Mouse (Mus musculus) midbrain, embryonic 13.5 days (tissue): ENCODE measurements at regions not wholly inside any gene's neighbourhood (a gene's known extent, or its start where the extent isn't known, plus 50 kb on each side); places are given as distances from the start of the nearest gene placed in this dataset.

Source experiments
- ATAC-seq: fragments of 200-750 bp; cut with Nextera tagmentation; 2 replicates; pipeline ENCODE4 v1.8.0; 2017; ENCODE audit warnings: mild to moderate bottlenecking, moderate TSS enrichment, moderate library complexity
- H3K27ac ChIP-seq: fragments of 300-500 bp; sonication (generic); 2 replicates; pipeline ENCODE4 v1.5.1; 2015; ENCODE audit warnings: inconsistent platforms, mild to moderate bottlenecking, moderate library complexity
- H3K27me3 ChIP-seq: fragments of 300-500 bp; sonication (generic); 2 replicates; pipeline ENCODE4 v1.6.1; 2015; ENCODE audit warnings: mild to moderate bottlenecking, inconsistent platforms
- H3K36me3 ChIP-seq: fragments of 300-500 bp; sonication (generic); 2 replicates; pipeline ENCODE4 v1.6.1; 2015; ENCODE audit warnings: mild to moderate bottlenecking, inconsistent platforms
- H3K4me1 ChIP-seq: fragments of 300-500 bp; sonication (generic); replicated peaks from 2 replicates; pipeline ENCODE4 v1.6.1; 2015; ENCODE audit warnings: inconsistent platforms
- H3K4me2 ChIP-seq: fragments of 300-500 bp; sonication (generic); replicated peaks from 2 replicates; pipeline ENCODE4 v1.6.1; 2015; ENCODE audit warnings: moderate library complexity, mild to moderate bottlenecking, inconsistent platforms
- H3K4me3 ChIP-seq: fragments of 300-500 bp; sonication (generic); replicated peaks from 2 replicates; pipeline ENCODE4 v1.5.1; 2015; ENCODE audit warnings: mild to moderate bottlenecking, inconsistent platforms
- H3K9ac ChIP-seq: fragments of 300-500 bp; sonication (generic); replicated peaks from 2 replicates; pipeline ENCODE4 v1.6.1; 2015; ENCODE audit warnings: mild to moderate bottlenecking, inconsistent platforms
- H3K9me3 ChIP-seq: fragments of 300-500 bp; sonication (generic); 2 replicates; pipeline ENCODE4 v1.6.1; 2016; ENCODE audit warnings: mild to moderate bottlenecking, inconsistent platforms
- WGBS: fragments of 180-500 bp; shearing (Covaris S2); methylation state at CpG from one replicate; pipeline ENCODE4 v1.1.7; 2015; 5-methylcytosine and 5-hydroxymethylcytosine counted together

- WGBS = 46% methylated on average over 6 of the region's 6 CpGs
- Histone ChIP-seq H3K9ac (no peak overlapping the region), H3K9me3 (no peaks in the 10 kb centered on the region; the same call in 1 of the 2 replicates), H3K4me3 (0 out of 2 replicates have a peak overlapping the region, but pooled peaks have one; percentile 3), H3K27ac (no peak overlapping the region), H3K4me2 (peak overlapping the region; percentile 40), H3K36me3 (no peaks in the 10 kb centered on the region), H3K27me3 (no peaks in the 10 kb centered on the region; the same call in 1 of the 2 replicates), H3K4me1 (peaks cover 9% of the 10 kb centered on the region)
- ATAC-seq = no peak
Observed at GRCm38 (mm10) chr7:136008486-136008885, 292.3 kb upstream of the Mki67 start.

- no peak for ATAC-seq
- Histone ChIP-seq H3K4me1 (peaks cover 9% of the 10 kb centered on the region), H3K4me2 (no peak overlapping the region), H3K9me3 (no peaks in the 10 kb centered on the region; the same call in 1 of the 2 replicates), H3K27ac (no peak overlapping the region), H3K4me3 (no peak overlapping the region), H3K36me3 (no peaks in the 10 kb centered on the region), H3K27me3 (no peaks in the 10 kb centered on the region; the same call in 1 of the 2 replicates), H3K9ac (no peak overlapping the region)
- WGBS = 76% methylated on average over 7 of the region's 7 CpGs
Observed at GRCm38 (mm10) chr7:136010013-136010412, 293.9 kb upstream of the Mki67 start.

GRCm38 (mm10) chr7:136014706-136015105 is 298.5 kb upstream of the Mki67 start:
- H3K9ac ChIP-seq = no peak overlapping the region
- no peaks in the 10 kb centered on the region for H3K36me3 ChIP-seq
- H3K4me1 ChIP-seq = no peaks in the 10 kb centered on the region
- no peak overlapping the region for H3K4me2 ChIP-seq
- no peak overlapping the region for H3K4me3 ChIP-seq
- H3K27ac ChIP-seq = no peak overlapping the region
- H3K9me3 ChIP-seq = no peaks in the 10 kb centered on the region; the same call in 1 of the 2 replicates
- no peaks in the 10 kb centered on the region for H3K27me3 ChIP-seq
- no peak for ATAC-seq
- WGBS = 64% methylated on average over 4 of the region's 4 CpGs

GRCm38 (mm10) chr7:136016918-136017317 is 300.8 kb upstream of the Mki67 start:
- 84% methylated on average over 8 of the region's 8 CpGs for WGBS
- no peak overlapping the region for H3K27ac ChIP-seq
- no peaks in the 10 kb centered on the region for H3K27me3 ChIP-seq
- no peak overlapping the region for H3K4me3 ChIP-seq
- no peak overlapping the region for H3K9ac ChIP-seq
- no peaks in the 10 kb centered on the region for H3K4me1 ChIP-seq
- H3K9me3 ChIP-seq = no peaks in the 10 kb centered on the region
- no peaks in the 10 kb centered on the region for H3K36me3 ChIP-seq
- H3K4me2 ChIP-seq = no peak overlapping the region
- no peak for ATAC-seq

- Histone ChIP-seq H3K4me3 (no peak overlapping the region), H3K4me2 (no peak overlapping the region), H3K4me1 (no peaks in the 10 kb centered on the region), H3K9me3 (no peaks in the 10 kb centered on the region), H3K9ac (no peak overlapping the region), H3K27me3 (no peaks in the 10 kb centered on the region), H3K36me3 (no peaks in the 10 kb centered on the region), H3K27ac (no peak overlapping the region)
- no peak for ATAC-seq
- 76% methylated on average over 7 of the region's 7 CpGs for WGBS
Observed at GRCm38 (mm10) chr7:136020577-136020976, 304.4 kb upstream of the Mki67 start.

GRCm38 (mm10) chr7:136021071-136021470 is 304.9 kb upstream of the Mki67 start:
- Histone ChIP-seq H3K4me1 (no peaks in the 10 kb centered on the region), H3K27me3 (no peaks in the 10 kb centered on the region), H3K36me3 (no peaks in the 10 kb centered on the region), H3K27ac (no peak overlapping the region), H3K4me2 (no peak overlapping the region), H3K9ac (no peak overlapping the region), H3K4me3 (no peak overlapping the region), H3K9me3 (no peaks in the 10 kb centered on the region)
- no peak for ATAC-seq
- 76% methylated on average over 2 of the region's 2 CpGs for WGBS

GRCm38 (mm10) chr7:136022781-136023448 is 306.8 kb upstream of the Mki67 start:
- Histone ChIP-seq H3K9ac (no peak overlapping the region), H3K36me3 (no peaks in the 10 kb centered on the region), H3K9me3 (no peaks in the 10 kb centered on the region), H3K4me2 (no peak overlapping the region), H3K27ac (no peak overlapping the region), H3K27me3 (no peaks in the 10 kb centered on the region), H3K4me1 (no peaks in the 10 kb centered on the region), H3K4me3 (no peak overlapping the region)
- 81% methylated on average over 5 of the region's 5 CpGs for WGBS
- no peak for ATAC-seq

GRCm38 (mm10) chr7:136026451-136026850 is 310.3 kb upstream of the Mki67 start:
- H3K4me2 ChIP-seq = no peak overlapping the region
- ATAC-seq = no peak
- no peak overlapping the region for H3K4me3 ChIP-seq
- no peaks in the 10 kb centered on the region for H3K27me3 ChIP-seq
- H3K9ac ChIP-seq = no peak overlapping the region
- no peaks in the 10 kb centered on the region for H3K9me3 ChIP-seq
- no peaks in the 10 kb centered on the region for H3K36me3 ChIP-seq
- no peak overlapping the region for H3K27ac ChIP-seq
- WGBS = 66% methylated on average over 7 of the region's 7 CpGs
- no peaks in the 10 kb centered on the region for H3K4me1 ChIP-seq

- Histone ChIP-seq H3K27ac (no peak overlapping the region), H3K27me3 (no peaks in the 10 kb centered on the region), H3K4me1 (no peaks in the 10 kb centered on the region), H3K4me2 (no peak overlapping the region), H3K4me3 (no peak overlapping the region), H3K36me3 (no peaks in the 10 kb centered on the region), H3K9me3 (no peaks in the 10 kb centered on the region), H3K9ac (no peak overlapping the region)
- 86% methylated on average over 6 of the region's 6 CpGs for WGBS
- ATAC-seq = no peak
Observed at GRCm38 (mm10) chr7:136032026-136032425, 315.9 kb upstream of the Mki67 start.

GRCm38 (mm10) chr7:136033536-136033935 is 317.4 kb upstream of the Mki67 start:
- H3K4me2 ChIP-seq = no peak overlapping the region
- no peak overlapping the region for H3K9ac ChIP-seq
- WGBS = 87% methylated on average over 5 of the region's 5 CpGs
- no peaks in the 10 kb centered on the region for H3K36me3 ChIP-seq
- H3K9me3 ChIP-seq = no peaks in the 10 kb centered on the region
- H3K4me3 ChIP-seq = no peak overlapping the region
- ATAC-seq = no peak
- H3K27ac ChIP-seq = no peak overlapping the region
- no peaks in the 10 kb centered on the region for H3K4me1 ChIP-seq
- no peaks in the 10 kb centered on the region for H3K27me3 ChIP-seq

GRCm38 (mm10) chr7:136035735-136036134 is 319.6 kb upstream of the Mki67 start:
- no peak overlapping the region for H3K4me3 ChIP-seq
- no peaks in the 10 kb centered on the region for H3K4me1 ChIP-seq
- no peaks in the 10 kb centered on the region for H3K9me3 ChIP-seq
- H3K9ac ChIP-seq = no peak overlapping the region
- no peak overlapping the region for H3K4me2 ChIP-seq
- no peaks in the 10 kb centered on the region for H3K27me3 ChIP-seq
- H3K36me3 ChIP-seq = no peaks in the 10 kb centered on the region
- WGBS = 77% methylated on average over 7 of the region's 7 CpGs
- no peak for ATAC-seq
- H3K27ac ChIP-seq = no peak overlapping the region

- Histone ChIP-seq H3K36me3 (no peaks in the 10 kb centered on the region), H3K4me1 (no peaks in the 10 kb centered on the region), H3K9ac (no peak overlapping the region), H3K27ac (no peak overlapping the region), H3K4me2 (no peak overlapping the region), H3K27me3 (no peaks in the 10 kb centered on the region), H3K4me3 (no peak overlapping the region), H3K9me3 (no peaks in the 10 kb centered on the region)
- WGBS = 81% methylated on average over 5 of the region's 5 CpGs
- no peak for ATAC-seq
Observed at GRCm38 (mm10) chr7:136038072-136038471, 321.9 kb upstream of the Mki67 start.

GRCm38 (mm10) chr7:136038906-136039305 is 322.7 kb upstream of the Mki67 start:
- Histone ChIP-seq H3K27me3 (no peaks in the 10 kb centered on the region), H3K27ac (no peak overlapping the region), H3K4me1 (no peaks in the 10 kb centered on the region), H3K9ac (no peak overlapping the region), H3K4me2 (no peak overlapping the region), H3K9me3 (no peaks in the 10 kb centered on the region), H3K4me3 (no peak overlapping the region), H3K36me3 (no peaks in the 10 kb centered on the region)
- ATAC-seq = no peak
- WGBS = 74% methylated on average over 2 of the region's 2 CpGs
